Mouse (Mus musculus): ENCODE results near the gene Fzd4.

DNA sequence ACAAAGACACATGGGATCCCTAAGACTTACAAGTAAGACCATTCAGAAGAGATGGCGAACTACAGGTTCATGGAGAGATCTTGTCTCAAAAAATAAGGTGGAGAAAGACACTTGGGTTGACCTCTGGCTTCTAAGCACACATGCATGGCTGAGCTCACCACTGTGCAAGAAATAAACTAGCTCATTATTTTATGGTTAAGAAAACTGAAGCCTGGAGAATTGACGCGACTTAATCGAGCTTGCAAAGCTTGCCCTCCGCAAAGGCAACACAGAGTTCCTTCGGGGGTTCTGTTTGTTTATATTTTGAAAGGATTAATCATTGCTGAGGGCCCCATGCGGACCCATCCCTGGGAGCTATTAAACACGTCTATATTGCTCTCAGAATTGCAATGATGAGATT, 18.5 kb downstream of the Fzd4 start:
- TF ChIP-seq MAX (IDR thresholded peaks at IDR 0.05; ENCODE audit: low read depth) (no peak), TCF12 (IDR thresholded peaks at IDR 0.05; ENCODE audit: insufficient read depth, poor library complexity, severe bottlenecking) (no peak), POLR2A (IDR thresholded peaks at IDR 0.05; ENCODE audit: insufficient read length, low read depth) (no peak), REST (IDR thresholded peaks at IDR 0.05; ENCODE audit: insufficient read depth, insufficient read length) (no peak), SRF (IDR thresholded peaks at IDR 0.05; ENCODE audit: control insufficient read depth, insufficient read length, low read depth) (no peak), E2F4 (IDR thresholded peaks at IDR 0.05; ENCODE audit: insufficient read depth) (no peak), POLR2AphosphoS2 (IDR thresholded peaks at IDR 0.05; ENCODE audit: insufficient read length, low read depth) (no peak), TCF3 (IDR thresholded peaks at IDR 0.05; ENCODE audit: insufficient read length, low read depth) (no peak), USF1 (IDR thresholded peaks at IDR 0.05; ENCODE audit: low read depth) (no peak), MYOG (IDR thresholded peaks at IDR 0.05; ENCODE audit: control insufficient read depth in 1 of 3, insufficient read depth in 1 of 3, insufficient read length in 2 of 3, low read depth in 2 of 3) (no peak)

Data from myocyte (in vitro differentiated cells).